Mouse (Mus musculus): Measurements from ENCODE around the gene Szt2. TPM values are rescaled to one million over a fixed set of nuclear protein-coding genes. Genes with fewer than 3 reads are reported as not detected.

Gene Szt2
- polyA plus RNA-seq, 2 experiments = 11.7 to 37.2 TPM

DNA sequence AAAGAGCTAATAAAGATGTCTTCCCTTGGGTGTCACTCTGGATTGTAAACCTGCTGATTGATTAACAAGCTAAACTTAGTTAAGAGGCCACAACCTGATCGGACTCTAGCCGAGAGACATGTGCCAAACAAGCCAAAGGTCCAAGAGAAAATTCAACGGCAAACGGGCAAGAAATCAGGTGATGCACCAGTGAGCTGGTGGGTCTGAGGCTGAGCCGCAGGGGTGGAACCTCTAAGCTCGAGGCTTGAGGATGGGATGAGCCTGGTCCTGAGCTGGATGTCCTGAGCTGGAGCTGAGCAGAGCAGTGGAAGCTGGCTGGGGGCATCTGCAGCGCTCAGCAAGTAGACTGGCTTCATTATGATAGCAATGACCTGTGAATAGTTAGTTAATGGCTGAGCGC lies 51.6 kb downstream of the Szt2 start:
- Histone ChIP-seq H3K4me3 (replicated peaks; ENCODE audit: low read length) (no peak overlapping the region), H3K27me3 (ENCODE audit: control insufficient read depth, insufficient read depth, low read length) (no peaks in the 10 kb centered on the region), H3K9ac (ENCODE audit: low read depth, low read length, severe bottlenecking) (no peak overlapping the region), H3K9me3 (ENCODE audit: control insufficient read depth, low read length) (no peaks in the 10 kb centered on the region), H3K4me1 (ENCODE audit: control insufficient read depth, insufficient read depth, low read length) (peaks cover 7% of the 10 kb centered on the region; the same call in 1 of the 2 replicates), H3K36me3 (ENCODE audit: control insufficient read depth, insufficient read depth, low read length) (peaks cover 10% of the 10 kb centered on the region), H3K4me2 (replicated peaks; ENCODE audit: low read depth, low read length, severe bottlenecking) (no peak overlapping the region), H3K27ac (replicated peaks; ENCODE audit: low read depth, low read length) (no peak overlapping the region)
- 68% methylated on average over 8 of the region's 8 CpGs for WGBS
- DNase-seq (ENCODE audit: low spot score) (no peak), ATAC-seq (ENCODE audit: low FRiP score, low read depth) (no peak)
- no peak for TF ChIP-seq POLR2A (IDR thresholded peaks at IDR 0.05; ENCODE audit: borderline replicate concordance, extremely low read depth, insufficient read depth, insufficient read length)

GRCm38 (mm10) chr4:118356738-118357137 lies 52.3 kb downstream of the Szt2 start:
- WGBS = 78% methylated on average over 6 of the region's 6 CpGs
- Histone ChIP-seq H3K9ac (ENCODE audit: low read depth, low read length, severe bottlenecking) (no peak overlapping the region), H3K27ac (replicated peaks; ENCODE audit: low read depth, low read length) (no peak overlapping the region), H3K4me2 (replicated peaks; ENCODE audit: low read depth, low read length, severe bottlenecking) (no peak overlapping the region), H3K4me3 (replicated peaks; ENCODE audit: low read length) (no peak overlapping the region), H3K4me1 (ENCODE audit: control insufficient read depth, insufficient read depth, low read length) (peaks cover 7% of the 10 kb centered on the region; the same call in 1 of the 2 replicates), H3K36me3 (ENCODE audit: control insufficient read depth, insufficient read depth, low read length) (peaks cover 4% of the 10 kb centered on the region), H3K9me3 (ENCODE audit: control insufficient read depth, low read length) (no peaks in the 10 kb centered on the region), H3K27me3 (ENCODE audit: control insufficient read depth, insufficient read depth, low read length) (no peaks in the 10 kb centered on the region)
- no peak for TF ChIP-seq POLR2A (IDR thresholded peaks at IDR 0.05; ENCODE audit: borderline replicate concordance, extremely low read depth, insufficient read depth, insufficient read length)
- DNase-seq (ENCODE audit: low spot score) = no peak
- ATAC-seq (ENCODE audit: low FRiP score, low read depth) = no peak

GRCm38 (mm10) chr4:118354289-118354688 lies 54.8 kb downstream of the Szt2 start:
- Histone ChIP-seq H3K9me3 (ENCODE audit: control insufficient read depth, low read length) (no peaks in the 10 kb centered on the region), H3K4me3 (replicated peaks; ENCODE audit: low read length) (no peak overlapping the region), H3K27ac (replicated peaks; ENCODE audit: low read depth, low read length) (no peak overlapping the region), H3K9ac (ENCODE audit: low read depth, low read length, severe bottlenecking) (no peak overlapping the region), H3K4me1 (ENCODE audit: control insufficient read depth, insufficient read depth, low read length) (0 out of 2 replicates have a peak, but pooled peaks cover 3% of the 10 kb centered on the region), H3K36me3 (ENCODE audit: control insufficient read depth, insufficient read depth, low read length) (no peaks in the 10 kb centered on the region), H3K4me2 (replicated peaks; ENCODE audit: low read depth, low read length, severe bottlenecking) (no peak overlapping the region), H3K27me3 (ENCODE audit: control insufficient read depth, insufficient read depth, low read length) (no peaks in the 10 kb centered on the region)
- WGBS = 75% methylated on average over 3 of the region's 3 CpGs
- DNase-seq (ENCODE audit: low spot score) (no peak), ATAC-seq (ENCODE audit: low FRiP score, low read depth) (no peak)
- TF ChIP-seq POLR2A (IDR thresholded peaks at IDR 0.05; ENCODE audit: borderline replicate concordance, extremely low read depth, insufficient read depth, insufficient read length) = no peak

DNA sequence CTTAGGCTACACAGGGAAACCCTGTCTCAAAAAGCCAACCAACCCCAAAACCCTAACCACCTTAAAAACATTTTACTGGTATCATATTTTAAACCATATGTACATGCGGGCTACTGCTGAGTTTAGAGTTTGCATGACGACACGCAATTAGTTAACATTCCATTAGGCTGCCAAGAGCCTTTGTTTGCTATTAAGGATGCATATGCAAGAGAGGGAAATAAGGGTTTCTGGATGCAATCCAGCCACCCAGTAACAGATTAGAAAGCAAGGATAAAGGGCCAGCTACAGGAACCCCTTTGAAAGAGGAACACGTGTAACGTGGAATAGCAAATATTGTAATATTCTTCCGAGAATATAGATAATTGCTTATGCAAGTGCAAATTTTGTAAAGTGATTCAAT lies 55.4 kb downstream of the Szt2 start:
- H3K4me2 ChIP-seq (replicated peaks; ENCODE audit: low read depth, low read length, severe bottlenecking) = no peak overlapping the region
- H3K27me3 ChIP-seq (ENCODE audit: control insufficient read depth, insufficient read depth, low read length) = no peaks in the 10 kb centered on the region
- no peak for TF ChIP-seq POLR2A (IDR thresholded peaks at IDR 0.05; ENCODE audit: borderline replicate concordance, extremely low read depth, insufficient read depth, insufficient read length)
- H3K9ac ChIP-seq (ENCODE audit: low read depth, low read length, severe bottlenecking) = no peak overlapping the region
- H3K4me3 ChIP-seq (replicated peaks; ENCODE audit: low read length) = no peak overlapping the region
- no peaks in the 10 kb centered on the region for H3K9me3 ChIP-seq (ENCODE audit: control insufficient read depth, low read length)
- ATAC-seq (ENCODE audit: low FRiP score, low read depth) (no peak), DNase-seq (ENCODE audit: low spot score) (no peak)
- H3K36me3 ChIP-seq (ENCODE audit: control insufficient read depth, insufficient read depth, low read length) = no peaks in the 10 kb centered on the region
- no peaks in the 10 kb centered on the region for H3K4me1 ChIP-seq (ENCODE audit: control insufficient read depth, insufficient read depth, low read length)
- 78% methylated on average over 6 of the region's 6 CpGs for WGBS
- H3K27ac ChIP-seq (replicated peaks; ENCODE audit: low read depth, low read length) = no peak overlapping the region

- Histone ChIP-seq H3K9ac (ENCODE audit: low read depth, low read length, severe bottlenecking) (no peak overlapping the region), H3K27me3 (ENCODE audit: control insufficient read depth, insufficient read depth, low read length) (no peaks in the 10 kb centered on the region), H3K36me3 (ENCODE audit: control insufficient read depth, insufficient read depth, low read length) (no peaks in the 10 kb centered on the region), H3K4me3 (replicated peaks; ENCODE audit: low read length) (no peak overlapping the region), H3K4me2 (replicated peaks; ENCODE audit: low read depth, low read length, severe bottlenecking) (no peak overlapping the region), H3K27ac (replicated peaks; ENCODE audit: low read depth, low read length) (no peak overlapping the region), H3K4me1 (ENCODE audit: control insufficient read depth, insufficient read depth, low read length) (no peaks in the 10 kb centered on the region), H3K9me3 (ENCODE audit: control insufficient read depth, low read length) (no peaks in the 10 kb centered on the region)
- ATAC-seq (ENCODE audit: low FRiP score, low read depth) (no peak), DNase-seq (ENCODE audit: low spot score) (no peak)
- no peak for TF ChIP-seq POLR2A (IDR thresholded peaks at IDR 0.05; ENCODE audit: borderline replicate concordance, extremely low read depth, insufficient read depth, insufficient read length)
- WGBS = 75% methylated on average over 3 of the region's 3 CpGs
These were observed 57.2 kb downstream of the Szt2 start for GRCm38 (mm10) chr4:118351828-118352227.

- no peaks in the 10 kb centered on the region for H3K27me3 ChIP-seq (ENCODE audit: control insufficient read depth, insufficient read depth, low read length)
- no peak for TF ChIP-seq POLR2A (IDR thresholded peaks at IDR 0.05; ENCODE audit: borderline replicate concordance, extremely low read depth, insufficient read depth, insufficient read length)
- no peak overlapping the region for H3K4me2 ChIP-seq (replicated peaks; ENCODE audit: low read depth, low read length, severe bottlenecking)
- H3K4me3 ChIP-seq (replicated peaks; ENCODE audit: low read length) = no peak overlapping the region
- whole genome bisulfite sequencing = 83% methylated on average over 2 of the region's 2 CpGs
- no peak overlapping the region for H3K9ac ChIP-seq (ENCODE audit: low read depth, low read length, severe bottlenecking)
- DNase-seq (ENCODE audit: low spot score) = no peak
- H3K9me3 ChIP-seq (ENCODE audit: control insufficient read depth, low read length) = no peaks in the 10 kb centered on the region
- no peaks in the 10 kb centered on the region for H3K36me3 ChIP-seq (ENCODE audit: control insufficient read depth, insufficient read depth, low read length)
- ATAC-seq (ENCODE audit: low FRiP score, low read depth) = no peak
- H3K27ac ChIP-seq (replicated peaks; ENCODE audit: low read depth, low read length) = no peak overlapping the region
- H3K4me1 ChIP-seq (ENCODE audit: control insufficient read depth, insufficient read depth, low read length) = no peaks in the 10 kb centered on the region
These were observed 58.2 kb downstream of the Szt2 start for GRCm38 (mm10) chr4:118350864-118351263.
